Mouse (Mus musculus): Measurements from ENCODE around the gene Lpp.

The Lpp gene

DNA sequence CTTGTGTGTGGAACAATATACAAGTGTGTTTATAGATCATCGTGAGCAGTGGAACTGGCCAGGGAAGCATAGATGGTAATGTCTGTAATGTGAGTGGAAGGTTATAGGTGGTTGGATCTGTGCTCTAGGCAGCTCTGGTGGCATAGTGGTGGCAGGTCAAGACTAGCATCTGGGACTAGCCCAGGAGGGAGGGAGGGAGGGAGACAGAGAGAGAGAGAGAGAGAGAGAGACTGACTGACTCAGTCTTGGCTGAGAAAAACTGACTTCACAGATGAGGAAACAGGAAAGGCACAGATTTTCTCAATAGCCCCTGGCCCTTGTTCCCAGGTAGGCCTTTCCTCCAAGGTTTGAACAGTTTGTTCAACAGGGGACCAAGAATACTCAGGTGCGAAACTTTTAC is 7.5 kb downstream of the Lpp start:
- no peak for DNase-seq

DNA sequence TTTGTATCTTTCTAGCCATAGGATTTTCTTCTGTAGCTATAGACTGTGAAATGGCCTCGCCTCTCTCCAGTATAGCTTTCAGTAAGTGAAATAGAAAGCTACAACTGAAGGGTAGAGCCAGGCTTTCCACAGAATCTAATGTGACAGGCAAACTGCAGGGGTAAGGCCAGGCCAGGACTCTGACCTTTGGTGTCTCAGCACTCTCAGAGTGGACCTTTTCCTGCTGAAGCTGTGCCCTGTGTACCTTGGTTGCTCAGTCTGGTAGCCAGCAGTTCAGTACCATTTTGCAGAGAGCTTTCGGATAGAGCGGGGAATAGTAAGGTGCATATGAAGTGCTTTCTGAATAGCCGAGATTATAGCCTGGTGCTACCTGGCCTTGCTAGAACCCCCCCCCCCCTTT is 9.5 kb downstream of the Lpp start:
- DNase-seq, result no peak

- DNase-seq, result no peak
Observed at GRCm38 (mm10) chr16:24403733-24404380, 10.6 kb downstream of the Lpp start.

- DNase-seq, result no peak
Observed at GRCm38 (mm10) chr16:24406521-24406920, 13.2 kb downstream of the Lpp start.

DNA sequence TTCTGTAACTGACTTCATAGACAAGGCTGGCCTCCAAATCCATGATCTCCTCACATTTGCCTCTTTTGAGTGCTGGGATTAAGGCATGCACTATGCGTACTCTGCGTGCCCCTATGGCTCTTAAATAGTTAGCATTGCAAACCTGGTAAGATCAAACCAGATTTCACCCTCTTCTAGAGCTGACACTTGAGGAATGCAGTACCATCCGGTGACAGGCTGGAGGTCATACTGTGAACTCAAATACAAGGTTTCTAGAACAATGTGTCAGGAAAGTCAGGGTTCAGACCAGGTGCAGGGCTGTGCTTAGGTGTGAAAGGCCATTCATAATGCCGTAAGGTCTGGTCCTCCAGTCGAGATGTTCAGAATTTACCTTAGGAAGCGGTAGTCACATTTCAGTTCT is 18.0 kb downstream of the Lpp start:
- DNase-seq, result no peak

DNA sequence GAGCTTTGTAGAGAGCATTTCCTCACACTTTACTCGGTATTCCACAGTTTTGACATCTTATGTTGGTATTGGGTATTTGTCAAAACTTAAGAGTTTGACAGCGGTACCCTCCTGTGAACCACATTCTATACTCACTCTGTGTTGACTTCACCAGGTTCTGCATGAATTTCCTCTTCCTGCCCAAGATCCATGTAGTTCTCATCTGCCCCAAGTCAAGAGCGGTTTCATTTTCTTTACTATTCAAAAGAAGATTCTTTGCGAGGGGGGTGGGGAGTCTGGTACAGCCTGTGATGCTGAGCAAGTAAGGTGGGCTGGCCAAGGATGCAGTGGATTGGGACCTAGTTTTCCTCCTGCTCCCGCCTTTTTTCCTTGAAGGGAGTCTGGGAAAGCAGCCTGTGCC is 18.9 kb downstream of the Lpp start:
- no peak for DNase-seq

- DNase-seq, result peak; percentile 65 to 77
Observed at GRCm38 (mm10) chr16:24413059-24413458, 19.8 kb downstream of the Lpp start.

DNA sequence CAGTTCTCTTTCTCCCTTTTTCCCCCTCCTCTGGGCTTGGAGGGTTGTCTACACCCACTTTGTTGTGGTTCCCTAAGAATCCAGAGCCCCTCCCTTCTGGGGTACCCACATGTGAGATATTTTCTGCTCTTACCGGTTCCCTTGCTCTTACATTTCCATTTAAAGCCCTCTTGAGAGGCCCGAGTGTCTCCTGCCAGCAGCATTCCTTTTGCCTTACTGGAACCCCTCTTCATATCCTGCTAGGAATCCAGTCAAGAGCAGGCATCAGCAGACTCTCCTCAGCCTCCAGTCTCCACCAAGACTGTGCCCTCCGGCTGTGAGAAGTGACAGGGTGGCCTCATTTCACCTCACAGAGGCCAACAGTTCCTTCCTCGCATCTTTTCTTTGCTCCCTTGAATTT is 24.7 kb downstream of the Lpp start:
- no peak for DNase-seq

DNA sequence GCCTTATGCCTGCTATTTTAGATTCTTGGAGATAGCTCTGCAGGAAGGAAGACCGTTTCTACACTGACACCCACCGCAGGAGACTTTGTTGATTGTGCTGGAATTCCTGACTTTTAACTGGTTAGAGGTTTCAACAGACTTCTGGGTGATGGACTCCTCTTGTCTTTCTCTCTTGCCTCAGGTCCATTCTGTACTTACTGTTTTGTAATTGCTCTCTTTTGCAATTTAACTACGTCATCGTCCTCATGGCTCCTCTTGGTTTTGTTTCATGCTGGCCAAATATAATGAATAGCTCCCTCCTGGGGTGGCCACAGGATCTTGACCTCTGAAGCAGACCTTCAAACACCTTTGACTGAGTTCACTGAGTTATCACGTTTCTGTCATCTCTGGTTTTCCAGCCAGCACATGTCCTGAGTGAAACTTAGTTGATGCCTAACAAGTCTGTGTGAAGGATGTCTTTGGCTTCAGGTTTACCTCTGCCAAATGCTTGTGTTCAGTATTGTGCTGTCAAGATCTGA is 27.4 kb downstream of the Lpp start:
- no peak for DNase-seq

DNA sequence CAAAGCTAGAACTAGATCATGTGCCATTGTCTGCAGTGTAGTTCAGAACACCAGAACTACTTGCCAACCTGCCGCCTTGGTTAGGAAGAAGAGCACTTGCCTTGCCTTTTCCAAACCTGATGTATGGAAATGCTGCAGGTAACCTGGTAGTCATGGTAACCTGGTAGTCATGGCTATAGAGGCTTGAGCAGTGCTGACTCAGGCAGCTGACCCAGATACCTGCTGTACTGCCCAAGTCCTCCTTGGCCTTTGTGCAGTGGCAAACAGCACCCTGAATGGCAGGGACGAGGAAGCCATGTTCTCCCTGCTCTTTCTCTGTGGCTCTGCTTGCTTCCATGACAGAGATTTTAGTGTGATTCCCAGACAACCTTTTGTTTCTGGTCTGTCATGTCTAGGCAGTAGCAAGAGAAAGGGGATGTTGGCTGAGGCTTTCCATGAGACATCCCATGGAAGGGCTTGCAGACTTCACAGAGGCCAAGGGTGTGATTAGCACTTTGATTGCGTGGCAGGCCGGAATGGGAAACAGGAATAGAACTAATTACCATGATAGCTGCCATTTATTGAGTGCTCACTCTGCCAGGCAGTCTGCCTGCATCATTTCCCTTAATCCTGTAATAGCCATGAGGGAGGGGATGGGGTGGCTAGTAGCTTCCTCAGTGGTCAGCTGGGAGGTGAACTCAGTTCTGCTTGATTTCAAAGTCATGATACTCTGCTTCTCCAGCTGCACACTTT is 28.5 kb downstream of the Lpp start:
- no peak for DNase-seq

GRCm38 (mm10) chr16:24423196-24423595 is 29.9 kb downstream of the Lpp start:
- DNase-seq, result no peak

- no peak for DNase-seq
Observed at GRCm38 (mm10) chr16:24423751-24424150, 30.4 kb downstream of the Lpp start.

DNA sequence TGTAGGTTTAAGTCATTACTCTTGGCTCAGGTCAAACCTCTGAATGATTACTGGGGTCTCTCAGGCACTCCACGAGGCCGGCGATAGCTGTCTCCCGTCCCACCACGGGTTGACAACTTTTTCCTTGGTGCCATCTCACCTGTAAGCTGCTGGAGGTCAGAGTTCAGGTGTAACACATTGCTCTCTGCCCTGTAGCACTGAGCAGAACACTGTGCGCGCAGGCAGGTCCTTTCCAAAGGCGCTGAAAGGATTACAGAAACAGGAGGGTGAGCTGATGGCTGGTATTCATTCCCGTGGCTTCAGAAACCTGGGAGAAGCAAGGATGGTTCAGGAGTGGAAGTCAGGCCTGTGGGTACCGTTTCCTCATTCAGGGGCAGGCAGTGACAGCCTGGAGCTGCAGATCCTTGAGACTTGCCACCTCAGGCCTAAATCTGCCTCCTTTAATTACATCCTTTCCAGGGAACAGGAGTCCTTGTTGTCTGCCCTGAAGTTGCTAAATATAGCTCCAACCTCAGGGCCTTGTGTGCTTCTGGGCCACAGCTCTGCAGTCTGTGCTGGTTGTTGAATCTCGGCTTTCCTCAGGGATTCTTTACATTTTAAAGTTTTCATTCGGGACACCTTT is 31.2 kb downstream of the Lpp start:
- no peak for DNase-seq

DNA sequence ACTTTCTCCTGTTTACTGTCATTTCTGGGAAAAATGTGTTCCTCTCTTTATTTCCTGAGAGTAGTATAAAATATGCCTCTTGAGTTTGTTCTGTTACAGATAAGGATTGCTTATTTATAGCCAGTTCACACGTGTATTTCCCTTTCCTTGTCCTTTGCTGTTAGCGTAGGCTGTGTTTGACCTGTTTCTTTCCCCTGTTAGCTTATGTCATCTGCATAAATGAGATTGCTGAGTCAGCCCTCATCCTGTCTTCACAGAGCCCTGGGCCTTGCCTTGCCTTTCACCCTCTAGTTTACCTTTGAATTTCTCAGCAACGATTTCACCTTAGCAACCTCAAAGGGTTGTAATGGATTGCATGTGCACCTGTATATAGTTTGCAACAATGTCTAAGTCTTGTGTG is 32.5 kb downstream of the Lpp start:
- no peak for DNase-seq

DNA sequence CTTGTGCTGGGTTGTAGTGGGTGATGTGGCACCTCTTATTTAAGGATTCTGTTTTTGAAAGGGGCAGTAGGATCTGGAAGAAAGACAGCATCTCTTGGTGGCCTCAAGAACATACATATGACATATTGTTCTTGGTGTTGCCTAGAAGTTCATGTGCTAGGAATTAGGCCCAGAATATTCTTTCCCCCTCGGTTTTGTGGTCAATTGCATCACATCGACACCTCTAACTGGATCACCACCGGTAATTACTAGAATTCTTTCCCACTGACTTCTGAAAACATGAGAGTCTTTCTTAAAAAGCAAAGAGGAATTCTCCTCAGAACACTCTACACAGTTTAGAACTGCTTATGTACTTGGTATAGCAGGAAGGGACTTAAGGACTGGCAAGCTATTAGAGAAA is 34.3 kb downstream of the Lpp start:
- DNase-seq, result no peak

GRCm38 (mm10) chr16:24428055-24428454 is 34.7 kb downstream of the Lpp start:
- no peak for DNase-seq

DNA sequence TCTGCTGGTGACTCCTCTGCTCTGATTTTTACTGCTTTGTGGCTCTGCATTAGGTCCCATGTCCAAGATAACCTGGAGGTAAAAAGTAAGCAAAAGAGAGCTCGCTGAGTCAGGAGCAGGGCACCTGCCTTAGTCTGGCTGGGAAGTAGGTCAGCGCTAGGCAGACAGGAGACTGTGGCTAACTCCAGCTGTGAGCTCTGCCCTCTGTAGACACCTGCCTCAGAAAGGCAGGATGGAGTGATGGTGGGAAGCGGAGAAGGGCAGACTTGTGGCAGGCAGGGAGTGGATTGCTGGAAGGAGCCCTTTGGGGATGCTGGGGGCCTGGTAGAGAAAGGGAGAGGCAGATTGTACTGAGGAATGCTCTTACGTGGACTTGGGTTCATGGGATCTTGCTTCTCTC is 35.4 kb downstream of the Lpp start:
- no peak for DNase-seq

DNA sequence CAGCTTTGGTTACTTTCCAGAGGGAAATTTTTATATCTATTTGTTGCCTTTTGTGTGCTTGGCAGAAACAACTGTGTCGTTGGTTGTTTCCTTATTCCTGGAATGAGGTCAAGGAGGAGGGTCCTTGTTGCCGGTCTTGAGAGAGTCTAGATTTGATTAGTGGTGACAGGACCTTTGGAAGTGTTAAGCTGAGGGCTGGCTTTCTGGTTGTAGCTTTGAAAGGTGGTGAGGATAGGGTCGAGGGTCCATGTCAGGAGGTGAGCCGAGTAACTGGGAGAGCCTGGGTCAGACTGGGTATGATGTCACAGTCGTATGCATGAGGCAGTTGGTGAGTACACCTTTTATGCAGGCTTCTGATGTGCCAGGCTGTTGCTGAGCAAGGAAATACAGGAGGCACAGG is 36.4 kb downstream of the Lpp start:
- DNase-seq, result no peak

DNA sequence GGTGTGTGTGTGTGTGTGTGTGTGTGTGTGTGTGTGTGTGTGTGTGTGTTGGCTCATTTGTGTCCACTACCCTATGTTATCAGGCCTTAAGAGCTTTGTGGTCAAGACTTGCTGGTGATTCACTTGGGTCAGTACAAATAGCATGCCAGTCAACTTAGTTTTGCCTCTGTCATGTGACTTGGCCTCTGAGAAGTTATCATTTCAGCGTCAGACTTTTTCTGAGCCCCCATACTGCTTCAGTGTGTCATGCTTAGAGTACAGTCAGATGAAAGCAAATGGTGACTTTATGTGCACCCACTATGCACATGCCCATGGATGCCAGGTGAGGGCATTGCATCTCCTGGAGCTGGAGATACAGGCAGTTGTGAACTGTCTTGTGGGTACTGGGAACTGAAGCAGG is 38.5 kb downstream of the Lpp start:
- no peak for DNase-seq

DNA sequence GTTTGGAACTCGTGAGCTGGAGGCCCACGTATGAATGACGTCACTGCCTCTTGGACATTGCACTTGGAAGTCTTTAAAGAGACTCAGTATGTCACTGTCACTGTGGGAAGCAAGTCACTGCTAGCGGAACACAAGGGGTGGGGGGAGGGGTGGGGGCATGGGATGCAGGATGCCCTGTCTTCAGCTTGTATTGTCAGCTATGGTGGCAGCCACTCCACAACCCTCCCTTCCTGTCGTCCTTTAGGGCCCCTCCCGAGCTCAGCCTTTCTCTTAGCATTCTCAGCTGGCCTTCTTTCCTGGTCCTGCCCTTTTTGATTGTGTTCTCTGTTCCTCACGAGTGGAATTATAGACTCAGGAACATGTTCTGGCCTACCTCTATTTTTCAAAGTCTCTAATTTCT is 40.3 kb downstream of the Lpp start:
- no peak for DNase-seq

DNA sequence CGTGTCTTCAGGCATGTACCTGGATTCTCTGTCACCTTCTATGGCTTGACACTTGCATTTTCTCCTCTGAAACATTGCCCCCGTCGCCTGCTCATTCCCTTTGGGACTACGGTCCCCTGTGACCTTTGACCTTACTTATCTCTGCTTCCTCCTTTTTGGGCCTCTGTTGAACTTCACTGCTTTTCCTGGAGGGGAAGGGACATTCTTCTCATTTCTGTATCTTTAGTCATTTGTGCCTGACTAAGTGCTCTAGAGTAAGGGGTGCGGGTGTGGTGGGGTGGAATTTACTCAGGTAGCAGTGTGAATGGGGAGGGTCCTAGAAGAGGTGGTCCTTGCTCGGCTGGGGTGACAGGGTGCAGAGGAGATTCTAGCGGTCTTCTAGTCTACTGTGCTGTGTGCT is 40.7 kb downstream of the Lpp start:
- no peak for DNase-seq

GRCm38 (mm10) chr16:24434531-24435114 is 41.3 kb downstream of the Lpp start:
- peak; percentile 40 to 49 for DNase-seq

DNA sequence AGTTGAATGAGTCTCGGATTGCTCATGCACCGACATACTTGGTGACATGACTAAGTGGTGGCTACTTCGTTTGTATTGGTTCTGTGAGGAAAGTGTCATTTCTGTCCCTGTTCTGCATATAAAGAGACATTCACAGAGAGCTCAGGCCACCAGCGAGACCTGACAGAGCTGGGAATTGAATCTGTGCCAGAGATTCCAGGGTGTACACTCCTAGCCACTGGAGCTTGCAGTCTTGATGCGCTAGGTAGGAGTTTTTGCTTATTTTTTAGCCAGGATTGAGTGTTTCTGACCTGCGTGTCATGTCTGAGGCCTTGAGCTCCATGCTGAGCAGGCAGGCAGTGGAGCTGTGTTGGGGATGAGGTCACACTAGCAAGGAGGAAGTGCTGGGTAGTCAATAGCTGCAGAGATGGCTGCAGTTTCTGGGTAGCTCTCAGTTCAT is 41.8 kb downstream of the Lpp start:
- DNase-seq, result peak in 1 of 2 experiments; percentile 52

- DNase-seq, result no peak
Observed at GRCm38 (mm10) chr16:24438438-24438837, 45.1 kb downstream of the Lpp start.

Data from cerebellum, postnatal 10 days (tissue).